Mouse (Mus musculus): ENCODE data around the gene Col13a1. TPM values are rescaled to one million over a fixed set of nuclear protein-coding genes. Genes with fewer than 3 reads are reported as not detected.

Col13a1 gene
- total RNA-seq, 2 experiments from 2014 or later = 1.7 to 2.4 TPM

Other genes starting within 250 kb of the Col13a1 start
- 10 to 100 TPM; 20.2 to 23.4 TPM for gene H2afy2, start 195.0 kb downstream of the Col13a1 start, total RNA-seq (2021)
- gene Neurog3, start 154.0 kb upstream of the Col13a1 start, total RNA-seq (2021) = not detected
- gene Fam241b, start 164.8 kb upstream of the Col13a1 start, total RNA-seq (2021) = 10 to 100 TPM; 42.7 to 44.1 TPM